Mouse (Mus musculus): Measurements from ENCODE around the gene Scarf1.

Scarf1 gene

DNA sequence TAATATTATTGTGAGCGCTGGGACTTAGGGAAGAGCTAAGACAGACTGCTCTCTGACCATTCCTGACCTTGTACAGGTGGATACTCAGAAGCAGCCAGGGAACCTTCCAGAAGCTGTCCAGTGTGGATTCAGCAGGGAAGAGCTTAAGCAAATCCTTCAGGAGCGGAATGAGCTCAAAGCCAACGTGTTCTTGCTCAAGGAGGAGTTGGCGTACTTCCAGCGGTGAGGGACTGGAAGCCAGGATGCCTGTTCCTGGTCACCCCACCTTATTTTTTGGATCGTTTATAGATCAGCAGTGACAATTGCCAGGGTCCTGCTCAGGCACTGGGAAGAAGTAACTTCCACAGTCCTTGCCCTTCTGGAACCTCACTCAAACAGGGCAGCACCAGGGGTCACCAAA lies 2.1 kb upstream of the Scarf1 start:
- DNase-seq (ENCODE audit: low read depth, low spot score): no peak

- no peak for DNase-seq (ENCODE audit: low read depth, low spot score)
Observed at GRCm38 (mm10) chr11:75512301-75513018, 880 bp upstream of the Scarf1 start.

DNA sequence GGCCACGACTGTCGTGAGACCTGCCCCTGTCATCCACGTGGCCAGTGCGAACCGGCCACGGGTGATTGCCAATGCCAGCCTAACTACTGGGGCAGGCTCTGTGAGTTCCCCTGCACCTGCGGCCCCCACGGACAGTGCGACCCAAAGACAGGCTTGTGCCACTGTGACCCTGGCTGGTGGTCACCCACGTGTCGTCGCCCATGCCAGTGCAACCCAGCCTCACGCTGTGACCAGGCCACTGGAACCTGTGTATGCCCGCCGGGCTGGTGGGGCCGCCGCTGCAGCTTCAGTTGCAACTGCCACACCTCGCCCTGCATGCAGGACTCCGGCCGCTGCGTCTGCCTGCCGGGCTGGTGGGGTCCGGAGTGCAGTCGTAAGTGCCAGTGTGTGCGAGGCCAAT lies 1.8 kb downstream of the Scarf1 start:
- DNase-seq (ENCODE audit: low read depth, low spot score): no peak

DNA sequence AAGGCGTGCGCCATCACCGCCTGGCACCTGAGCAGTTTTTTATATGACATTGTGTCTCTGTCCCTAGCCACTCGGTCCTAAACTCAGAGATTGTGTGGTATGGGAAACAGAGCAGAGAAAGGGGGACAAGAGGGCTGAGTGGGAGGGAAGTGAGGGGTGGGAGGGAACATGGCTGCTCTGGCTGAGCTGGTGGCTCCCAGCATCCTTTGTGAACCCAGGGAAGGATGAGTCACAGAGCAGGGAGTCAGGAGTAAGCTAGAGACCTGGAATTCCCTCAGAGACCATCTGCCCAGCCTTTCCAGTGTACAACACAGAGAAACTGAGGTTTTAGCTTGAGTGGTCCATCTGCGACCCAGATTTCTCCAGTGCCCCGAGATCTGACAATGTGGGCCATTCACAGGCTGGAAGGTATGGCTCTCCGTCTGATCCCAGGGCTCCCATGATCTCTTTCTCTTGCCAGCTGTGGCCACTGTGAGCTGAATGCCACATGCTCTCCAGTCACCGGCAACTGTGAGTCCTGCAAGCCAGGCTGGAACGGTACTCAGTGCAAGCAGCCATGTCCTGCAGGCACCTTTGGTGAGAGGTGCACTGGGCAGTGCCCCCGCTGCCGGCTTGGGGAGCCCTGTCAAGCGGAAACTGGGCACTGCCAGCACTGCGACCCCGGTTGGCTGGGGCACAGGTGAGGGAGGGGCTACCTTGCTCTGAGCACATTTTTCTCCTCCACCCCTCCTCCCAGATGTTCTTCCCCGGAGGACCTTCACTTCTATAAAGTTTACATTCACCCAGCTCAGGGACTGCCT lies 6.7 kb downstream of the Scarf1 start:
- DNase-seq (ENCODE audit: low read depth, low spot score): no peak

DNA sequence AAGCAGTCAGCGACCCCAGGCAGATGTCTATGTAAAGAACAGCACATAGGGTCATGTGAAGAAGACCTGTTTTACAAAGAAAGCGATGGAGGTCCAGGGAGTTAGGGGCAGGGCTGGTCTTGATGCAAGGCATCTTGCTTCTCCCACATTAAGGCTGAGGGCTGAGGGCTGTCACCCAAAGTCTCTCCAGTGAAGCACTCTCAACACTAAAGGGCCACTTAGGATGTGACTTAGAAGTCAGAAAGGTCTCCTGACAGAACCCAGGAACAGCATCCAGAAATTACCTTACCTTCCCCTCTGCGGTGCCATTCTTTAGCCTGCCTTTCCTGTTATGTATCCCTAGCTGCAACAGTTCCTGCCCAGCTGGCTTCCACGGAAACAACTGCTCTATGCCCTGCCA lies 8.3 kb downstream of the Scarf1 start:
- no peak for DNase-seq (ENCODE audit: low read depth, low spot score)

DNA sequence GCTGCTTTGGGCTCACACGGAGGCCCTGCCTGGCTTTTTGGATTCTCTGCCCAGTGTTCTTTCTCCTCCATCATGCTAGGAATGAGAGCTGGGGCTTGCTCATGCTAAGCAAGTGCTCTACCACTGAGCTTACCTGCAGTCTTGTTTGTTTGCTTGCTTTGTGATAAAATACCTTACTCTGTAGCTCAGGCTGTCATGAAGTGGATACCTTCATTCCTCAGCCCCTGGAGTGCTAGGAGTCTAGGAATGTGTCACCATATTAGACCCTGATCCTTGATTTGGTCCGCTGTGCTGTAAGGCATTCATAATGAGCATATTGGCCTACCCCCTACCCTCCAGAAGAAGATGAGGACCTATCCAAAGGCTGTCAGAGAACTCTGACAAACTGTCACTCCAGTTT lies 9.5 kb downstream of the Scarf1 start:
- DNase-seq (ENCODE audit: low read depth, low spot score): no peak

- DNase-seq (ENCODE audit: low read depth, low spot score): no peak
Observed at GRCm38 (mm10) chr11:75525531-75526125, 12.3 kb downstream of the Scarf1 start.

- DNase-seq (ENCODE audit: low read depth, low spot score): no peak
Observed at GRCm38 (mm10) chr11:75526943-75527342, 13.6 kb downstream of the Scarf1 start.

DNA sequence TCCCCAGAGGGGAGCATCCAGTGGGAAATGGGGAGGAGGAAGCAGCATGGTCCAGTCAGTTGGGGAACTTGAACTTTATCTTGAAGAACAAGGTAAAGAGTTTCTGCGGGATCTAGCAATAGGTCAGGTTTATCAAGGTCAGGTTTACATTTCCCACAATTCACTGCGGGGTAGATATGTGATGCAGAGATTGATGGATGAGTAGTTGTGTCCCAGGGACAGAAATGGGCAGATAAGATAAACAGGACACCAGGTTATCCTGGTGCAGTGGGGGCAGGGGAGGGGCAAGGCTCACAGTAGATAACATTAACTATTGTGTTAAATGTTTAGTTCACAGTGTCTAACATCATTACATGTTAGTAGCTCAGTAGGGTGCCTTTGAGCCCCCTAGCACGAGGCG lies 16.4 kb downstream of the Scarf1 start:
- no peak for DNase-seq (ENCODE audit: low read depth, low spot score)

GRCm38 (mm10) chr11:75530325-75530724 lies 17.0 kb downstream of the Scarf1 start:
- peak; percentile 87 for DNase-seq (ENCODE audit: low read depth, low spot score)

GRCm38 (mm10) chr11:75530845-75531373 lies 17.6 kb downstream of the Scarf1 start:
- DNase-seq (ENCODE audit: low read depth, low spot score): no peak

- DNase-seq (ENCODE audit: low read depth, low spot score): peak; percentile 92
Observed at GRCm38 (mm10) chr11:75531469-75532242, 18.3 kb downstream of the Scarf1 start, which contains the start of gene Slc43a2. Slc43a2 (plus strand) TSS chr11:75531694.

DNA sequence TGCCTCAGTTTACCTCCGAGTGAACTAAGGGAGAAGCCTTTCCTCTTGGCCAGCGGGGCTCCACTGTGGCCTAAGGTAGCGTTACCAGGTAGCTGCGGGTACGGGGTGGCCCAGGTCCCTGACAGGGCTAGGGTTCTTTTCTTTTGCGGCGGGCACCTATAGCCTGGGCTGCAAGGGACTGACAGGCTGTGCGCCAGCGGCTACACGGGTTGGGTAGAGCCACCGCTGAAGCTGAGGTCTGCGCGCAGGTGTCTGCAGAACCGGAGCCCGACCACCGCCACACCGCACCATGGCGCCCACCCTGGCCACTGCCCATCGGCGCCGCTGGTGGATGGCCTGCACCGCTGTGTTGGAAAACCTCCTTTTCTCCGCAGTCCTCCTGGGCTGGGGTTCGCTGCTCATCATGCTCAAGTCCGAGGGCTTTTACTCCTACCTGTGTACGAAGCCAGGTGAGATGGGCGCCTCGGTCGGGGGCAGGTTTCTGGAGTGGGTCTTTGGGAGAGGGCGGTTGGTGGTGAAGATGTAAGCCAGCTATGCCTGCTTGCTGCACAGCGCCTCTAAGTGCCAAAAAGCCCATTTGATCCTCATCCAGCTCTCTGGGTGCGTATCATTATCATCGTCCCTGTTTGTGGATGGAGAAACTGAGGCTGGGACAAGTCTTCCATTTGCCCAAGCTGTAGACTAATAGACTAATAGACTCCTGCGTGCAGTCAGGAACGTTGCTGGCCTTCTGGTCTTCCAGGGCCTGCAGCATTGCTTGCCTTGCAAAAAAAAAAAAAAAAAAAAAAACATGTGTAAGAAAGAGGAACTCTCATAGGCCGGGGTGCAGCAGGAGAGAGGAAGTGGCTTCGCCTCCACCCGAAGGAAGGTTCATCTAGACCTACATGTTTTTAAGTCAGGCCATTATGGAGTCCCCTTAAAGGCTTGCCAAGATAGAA lies 19.3 kb downstream of the Scarf1 start:
- DNase-seq (ENCODE audit: low read depth, low spot score): peak; percentile 83

GRCm38 (mm10) chr11:75533314-75534015 lies 20.1 kb downstream of the Scarf1 start:
- DNase-seq (ENCODE audit: low read depth, low spot score): peak; percentile 65

DNA sequence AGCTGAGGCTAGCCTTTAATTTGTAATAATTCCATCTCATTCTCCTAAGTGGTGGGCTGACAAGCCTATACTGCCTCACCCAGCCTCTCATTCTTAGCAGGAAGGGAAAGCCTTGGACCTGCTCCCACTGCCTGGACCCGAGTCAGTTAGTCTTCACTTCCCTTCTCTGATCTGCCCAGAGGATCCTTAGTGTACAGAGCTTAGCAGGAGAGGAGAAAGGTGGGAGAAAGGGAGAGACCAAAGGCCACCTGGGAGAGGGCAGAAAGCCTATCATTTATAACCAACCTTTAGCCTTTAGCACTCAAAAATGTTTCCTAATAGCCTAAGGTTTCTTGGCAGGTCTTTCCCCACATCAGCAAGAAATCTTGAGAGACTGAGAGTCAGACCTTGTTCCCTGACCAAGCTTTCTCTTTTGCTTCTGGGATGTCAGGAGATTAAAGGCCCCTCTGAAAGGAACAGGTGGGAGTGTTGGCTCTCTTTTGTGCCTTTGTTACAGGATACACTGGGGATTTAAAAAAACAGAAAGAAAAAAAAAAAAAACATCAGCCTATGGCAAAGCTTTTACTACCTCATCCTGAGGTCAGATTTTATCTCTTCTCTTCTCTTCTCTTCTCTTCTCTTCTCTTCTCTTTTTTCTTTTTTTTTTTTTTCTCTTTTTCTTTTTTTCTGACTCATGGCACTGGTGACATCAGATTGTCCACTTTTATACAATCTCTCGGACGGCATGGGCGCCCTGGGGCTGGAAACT lies 21.1 kb downstream of the Scarf1 start:
- DNase-seq (ENCODE audit: low read depth, low spot score): no peak

GRCm38 (mm10) chr11:75535106-75535795 lies 21.9 kb downstream of the Scarf1 start:
- no peak for DNase-seq (ENCODE audit: low read depth, low spot score)

- no peak for DNase-seq (ENCODE audit: low read depth, low spot score)
Observed at GRCm38 (mm10) chr11:75536255-75537024, 23.1 kb downstream of the Scarf1 start.

GRCm38 (mm10) chr11:75537025-75537414 lies 23.7 kb downstream of the Scarf1 start:
- DNase-seq (ENCODE audit: low read depth, low spot score): no peak
